Mouse (Mus musculus) forebrain, embryonic 10.5 days (tissue): ENCODE data around the gene Vsir. TPM values are rescaled to one million over a fixed set of nuclear protein-coding genes. Genes with fewer than 3 reads are reported as not detected.

ENCODE experiments used
- DNase-seq: peaks from one replicate; pipeline ENCODE4 v3.0.0-alpha.2; 2017; ENCODE audit warnings: low spot score; ENCODE audit errors: extremely low spot score
- H3K27ac ChIP-seq: fragments of 300-500 bp; sonication (generic); 2 replicates; pipeline ENCODE4 v1.5.1; 2016; ENCODE audit warnings: mild to moderate bottlenecking
- H3K27me3 ChIP-seq: fragments of 300-500 bp; sonication (generic); 2 replicates; pipeline ENCODE4 v1.6.1; 2016; ENCODE audit warnings: mild to moderate bottlenecking; ENCODE audit not compliant: poor library complexity, severe bottlenecking
- H3K36me3 ChIP-seq: fragments of 300-500 bp; sonication (generic); replicated peaks from 2 replicates; pipeline ENCODE4 v1.6.1; 2016; ENCODE audit warnings: mild to moderate bottlenecking, moderate library complexity
- H3K4me1 ChIP-seq: fragments of 300-500 bp; sonication (generic); 2 replicates; pipeline ENCODE4 v1.6.1; 2016
- H3K4me3 ChIP-seq: fragments of 300-500 bp; sonication (generic); 2 replicates; pipeline ENCODE4 v1.5.1; 2016; ENCODE audit warnings: mild to moderate bottlenecking, moderate library complexity
- H3K9me3 ChIP-seq: fragments of 300-500 bp; sonication (generic); 2 replicates; pipeline ENCODE4 v1.6.1; 2016; ENCODE audit warnings: mild to moderate bottlenecking, moderate library complexity
- WGBS: fragments of 180-500 bp; shearing (Covaris S2); methylation state at CpG from one replicate; pipeline ENCODE4 v1.1.7; 2016; 5-methylcytosine and 5-hydroxymethylcytosine counted together
- polyA plus RNA-seq: library from polyadenylated mRNA; unstranded; fragments of >200 nt; fragmentation: Nextera tagmentation; extraction: Ambion mirVana; gene quantifications from 2 replicates; pipeline ENCODE4 v1.2.1, GENCODE M21; 2016

The Vsir gene
- polyA plus RNA-seq, 1 experiment from 2014 or later: 1.2 TPM

GRCm38 (mm10) chr10:60399449-60399848 is 52.8 kb downstream of the Vsir start, which contains the start of gene Gm17455:
Gene Gm17455 (plus strand): TSS chr10:60399726.
- no peaks in the 10 kb centered on the region for H3K27me3 ChIP-seq
- H3K27ac ChIP-seq: peak within 1 kb of the TSS; percentile 75
- no peak for DNase-seq
- H3K9me3 ChIP-seq: no peaks in the 10 kb centered on the region
- peaks cover 23% of the 10 kb centered on the region for H3K4me1 ChIP-seq
- no peak within 1 kb of the TSS for H3K4me3 ChIP-seq
- no peaks in the 10 kb centered on the region for H3K36me3 ChIP-seq
- WGBS: 52% methylated on average over 7 of the region's 7 CpGs

- H3K4me3 ChIP-seq: no peak overlapping the region
- H3K27me3 ChIP-seq: no peaks in the 10 kb centered on the region
- H3K27ac ChIP-seq: peak overlapping the region; percentile 75
- peaks cover 24% of the 10 kb centered on the region for H3K4me1 ChIP-seq
- no peaks in the 10 kb centered on the region for H3K9me3 ChIP-seq
- no peaks in the 10 kb centered on the region for H3K36me3 ChIP-seq
- DNase-seq: no peak
- 84% methylated on average over 11 of the region's 11 CpGs for WGBS
These were observed 54.0 kb downstream of the Vsir start for GRCm38 (mm10) chr10:60400507-60401295.

- H3K9me3 ChIP-seq: no peaks in the 10 kb centered on the region
- DNase-seq: no peak
- H3K27ac ChIP-seq: no peak overlapping the region
- peaks cover 8% of the 10 kb centered on the region for H3K27me3 ChIP-seq
- no peaks in the 10 kb centered on the region for H3K36me3 ChIP-seq
- peaks cover 9% of the 10 kb centered on the region; the same call in 1 of the 2 replicates for H3K4me1 ChIP-seq
- no peak overlapping the region for H3K4me3 ChIP-seq
- 58% methylated on average over 7 of the region's 7 CpGs for WGBS
These were observed 59.0 kb downstream of the Vsir start for GRCm38 (mm10) chr10:60405460-60406177.

- Histone ChIP-seq H3K4me3 (no peak overlapping the region), H3K9me3 (no peaks in the 10 kb centered on the region), H3K27ac (no peak overlapping the region), H3K36me3 (no peaks in the 10 kb centered on the region), H3K27me3 (peaks cover 18% of the 10 kb centered on the region), H3K4me1 (peaks cover 9% of the 10 kb centered on the region; the same call in 1 of the 2 replicates)
- DNase-seq: peak; percentile 77
- WGBS: 5% methylated on average over 5 of the region's 5 CpGs
These were observed 61.2 kb downstream of the Vsir start for GRCm38 (mm10) chr10:60407831-60408230.

GRCm38 (mm10) chr10:60411794-60412193 is 65.1 kb downstream of the Vsir start:
- no peak overlapping the region for H3K27ac ChIP-seq
- WGBS: 27% methylated on average over 5 of the region's 5 CpGs
- H3K4me3 ChIP-seq: no peak overlapping the region
- H3K36me3 ChIP-seq: no peaks in the 10 kb centered on the region
- H3K9me3 ChIP-seq: no peaks in the 10 kb centered on the region
- H3K4me1 ChIP-seq: no peaks in the 10 kb centered on the region
- DNase-seq: no peak
- peaks cover 18% of the 10 kb centered on the region for H3K27me3 ChIP-seq

GRCm38 (mm10) chr10:60413756-60414155 is 67.1 kb downstream of the Vsir start:
- no peak overlapping the region for H3K27ac ChIP-seq
- no peak overlapping the region for H3K4me3 ChIP-seq
- H3K9me3 ChIP-seq: no peaks in the 10 kb centered on the region
- H3K27me3 ChIP-seq: peaks cover 18% of the 10 kb centered on the region
- no peaks in the 10 kb centered on the region for H3K4me1 ChIP-seq
- no peak for DNase-seq
- no peaks in the 10 kb centered on the region for H3K36me3 ChIP-seq
- WGBS: 90% methylated on average over 2 of the region's 2 CpGs

GRCm38 (mm10) chr10:60417041-60417440 is 70.4 kb downstream of the Vsir start:
- DNase-seq: no peak
- H3K27me3 ChIP-seq: no peaks in the 10 kb centered on the region
- no peak overlapping the region for H3K4me3 ChIP-seq
- H3K27ac ChIP-seq: no peak overlapping the region
- no peaks in the 10 kb centered on the region for H3K36me3 ChIP-seq
- no peaks in the 10 kb centered on the region for H3K9me3 ChIP-seq
- no peaks in the 10 kb centered on the region for H3K4me1 ChIP-seq
- WGBS: 91% methylated on average over 2 of the region's 2 CpGs

GRCm38 (mm10) chr10:60418137-60418536 is 71.5 kb downstream of the Vsir start:
- peak; percentile 73 for DNase-seq
- 21% methylated on average over 3 of the region's 3 CpGs for WGBS

GRCm38 (mm10) chr10:60419624-60420023 is 73.0 kb downstream of the Vsir start:
- H3K4me3 ChIP-seq: no peak overlapping the region
- H3K4me1 ChIP-seq: no peaks in the 10 kb centered on the region
- H3K36me3 ChIP-seq: no peaks in the 10 kb centered on the region
- no peak for DNase-seq
- H3K27me3 ChIP-seq: no peaks in the 10 kb centered on the region
- H3K9me3 ChIP-seq: no peaks in the 10 kb centered on the region
- no peak overlapping the region for H3K27ac ChIP-seq
- 29% methylated on average over 4 of the region's 4 CpGs for WGBS

More at GRCm38 (mm10) chr10:60418137-60418536, 71.5 kb downstream of the Vsir start:
- Histone ChIP-seq H3K36me3 (no peaks in the 10 kb centered on the region), H3K27me3 (no peaks in the 10 kb centered on the region), H3K4me1 (no peaks in the 10 kb centered on the region), H3K27ac (no peak overlapping the region), H3K9me3 (no peaks in the 10 kb centered on the region), H3K4me3 (no peak overlapping the region)

Other genes with a start within 250 kb of the Vsir start
- 3.2 and 3.5 TPM in 2 replicates for gene Spock2, start 240.6 kb upstream of the Vsir start, polyA plus RNA-seq
- gene Chst3, start 127.6 kb upstream of the Vsir start, polyA plus RNA-seq: 2.1 and 2.4 TPM in 2 replicates
- gene Psap, start 69.2 kb upstream of the Vsir start, polyA plus RNA-seq: 51.8 and 68.7 TPM in 2 replicates
- gene Gm17455, start 52.9 kb downstream of the Vsir start, polyA plus RNA-seq: 0.93 and 1.9 TPM in 2 replicates